Mouse (Mus musculus): ENCODE measurements around the gene Tbx6. TPM values are rescaled to one million over a fixed set of nuclear protein-coding genes. Genes with fewer than 3 reads are reported as not detected.

The Tbx6 gene
- polyA plus RNA-seq, 1 experiment = 0.01 TPM

DNA sequence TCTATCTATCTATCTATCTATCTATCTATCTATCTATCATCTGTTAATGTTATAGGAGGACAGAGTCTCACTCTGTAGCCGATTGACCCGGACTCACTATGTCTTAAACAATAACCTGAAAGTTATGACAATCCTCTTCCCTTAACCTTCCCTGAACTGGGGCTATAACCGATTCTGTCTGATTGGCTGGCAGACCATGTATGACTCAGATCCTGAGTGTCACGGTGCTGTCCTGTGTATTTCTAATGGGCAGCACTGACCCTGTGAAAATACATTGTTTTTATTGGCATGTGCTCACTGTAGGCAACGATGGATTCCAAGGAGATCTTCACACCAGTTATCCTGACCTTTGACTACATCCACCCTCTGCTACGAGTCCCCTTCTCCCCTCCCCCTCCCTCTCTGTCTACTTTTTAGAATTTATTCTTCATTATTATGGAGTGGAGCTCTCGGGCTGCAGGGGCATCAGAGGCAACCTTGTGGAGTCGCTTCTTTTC is 34.5 kb downstream of the Tbx6 start:
- H3K36me3 ChIP-seq (ENCODE audit: control insufficient read depth, insufficient read depth) = no peaks in the 10 kb centered on the region
- H3K27me3 ChIP-seq (ENCODE audit: control insufficient read depth, insufficient read depth, insufficient read length) = no peaks in the 10 kb centered on the region
- no peaks in the 10 kb centered on the region for H3K79me3 ChIP-seq (ENCODE audit: low read depth)
- no peak overlapping the region for H3K4me3 ChIP-seq (ENCODE audit: insufficient read depth, poor library complexity, severe bottlenecking)
- no peak overlapping the region for H3ac ChIP-seq (ENCODE audit: control insufficient read depth, insufficient read length, low read depth)
- TF ChIP-seq USF1 (IDR thresholded peaks at IDR 0.05; ENCODE audit: low read depth) = no peak
- TF ChIP-seq CEBPB (IDR thresholded peaks at IDR 0.05; ENCODE audit: low read depth) = no peak
- no peak for TF ChIP-seq MYOG (IDR thresholded peaks at IDR 0.05; ENCODE audit: control insufficient read depth, extremely low read depth, insufficient read length)
- TF ChIP-seq FOSL1 (IDR thresholded peaks at IDR 0.05; ENCODE audit: insufficient read depth, low read length, poor library complexity, severe bottlenecking) = no peak
- TF ChIP-seq MAX (IDR thresholded peaks at IDR 0.05) = no peak
- TF ChIP-seq CTCF (IDR thresholded peaks at IDR 0.05; ENCODE audit: control insufficient read depth, insufficient read depth, insufficient read length) = no peak
- no peak for TF ChIP-seq MYOD1 (IDR thresholded peaks at IDR 0.05; ENCODE audit: control insufficient read depth, insufficient read length, low read depth)
- H3K79me2 ChIP-seq (ENCODE audit: control insufficient read depth, insufficient read depth) = no peaks in the 10 kb centered on the region

DNA sequence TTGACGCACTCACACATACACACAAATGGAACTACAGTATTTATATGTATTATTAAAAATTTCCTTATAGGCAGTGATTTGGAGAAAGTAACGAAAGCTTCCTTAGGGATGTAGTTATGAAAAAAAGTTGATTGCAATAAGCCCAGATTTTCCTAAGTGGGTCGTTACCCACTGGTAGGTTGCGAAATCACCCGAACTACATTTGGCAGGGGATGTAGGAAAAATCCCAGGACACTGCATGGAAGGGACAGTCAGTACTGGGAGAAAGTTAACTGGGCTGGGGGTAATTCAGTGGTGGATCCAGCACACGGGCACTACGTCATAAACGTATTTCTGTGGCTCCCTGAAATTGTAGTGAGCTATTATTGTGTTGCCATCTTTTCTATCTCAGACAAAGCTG is 35.2 kb downstream of the Tbx6 start:
- peak; percentile 66 for TF ChIP-seq CEBPB (IDR thresholded peaks at IDR 0.05; ENCODE audit: low read depth)
- no peak for TF ChIP-seq CTCF (IDR thresholded peaks at IDR 0.05; ENCODE audit: control insufficient read depth, insufficient read depth, insufficient read length)
- H3ac ChIP-seq (ENCODE audit: control insufficient read depth, insufficient read length, low read depth) = no peak overlapping the region
- H3K4me3 ChIP-seq (ENCODE audit: insufficient read depth, poor library complexity, severe bottlenecking) = no peak overlapping the region

GRCm38 (mm10) chr7:126817595-126817994 is 36.3 kb downstream of the Tbx6 start:
- Histone ChIP-seq H3K79me2 (ENCODE audit: control insufficient read depth, insufficient read depth) (no peaks in the 10 kb centered on the region), H3K4me3 (ENCODE audit: insufficient read depth, poor library complexity, severe bottlenecking) (no peak overlapping the region), H3K79me3 (ENCODE audit: low read depth) (no peaks in the 10 kb centered on the region), H3K27me3 (ENCODE audit: control insufficient read depth, insufficient read depth, insufficient read length) (peaks cover 4% of the 10 kb centered on the region), H3ac (ENCODE audit: control insufficient read depth, insufficient read length, low read depth) (no peak overlapping the region), H3K36me3 (ENCODE audit: control insufficient read depth, insufficient read depth) (no peaks in the 10 kb centered on the region)
- TF ChIP-seq CTCF (IDR thresholded peaks at IDR 0.05; ENCODE audit: control insufficient read depth, insufficient read depth, insufficient read length) (no peak), MYOG (IDR thresholded peaks at IDR 0.05; ENCODE audit: control insufficient read depth, extremely low read depth, insufficient read length) (no peak), MYOD1 (IDR thresholded peaks at IDR 0.05; ENCODE audit: control insufficient read depth, insufficient read length, low read depth) (no peak), USF1 (IDR thresholded peaks at IDR 0.05; ENCODE audit: low read depth) (no peak), CEBPB (IDR thresholded peaks at IDR 0.05; ENCODE audit: low read depth) (no peak), FOSL1 (IDR thresholded peaks at IDR 0.05; ENCODE audit: insufficient read depth, low read length, poor library complexity, severe bottlenecking) (no peak), MAX (IDR thresholded peaks at IDR 0.05) (no peak)

More for the DNA sequence above, 35.2 kb downstream of the Tbx6 start:
- Histone ChIP-seq H3K27me3 (ENCODE audit: control insufficient read depth, insufficient read depth, insufficient read length) (no peaks in the 10 kb centered on the region), H3K79me2 (ENCODE audit: control insufficient read depth, insufficient read depth) (no peaks in the 10 kb centered on the region), H3K36me3 (ENCODE audit: control insufficient read depth, insufficient read depth) (no peaks in the 10 kb centered on the region), H3K79me3 (ENCODE audit: low read depth) (no peaks in the 10 kb centered on the region)

- peaks cover 15% of the 10 kb centered on the region for H3K27me3 ChIP-seq (ENCODE audit: control insufficient read depth, insufficient read depth, insufficient read length)
- no peaks in the 10 kb centered on the region for H3K79me3 ChIP-seq (ENCODE audit: low read depth)
- no peaks in the 10 kb centered on the region for H3K79me2 ChIP-seq (ENCODE audit: control insufficient read depth, insufficient read depth)
- H3K36me3 ChIP-seq (ENCODE audit: control insufficient read depth, insufficient read depth) = no peaks in the 10 kb centered on the region
- no peak overlapping the region for H3ac ChIP-seq (ENCODE audit: control insufficient read depth, insufficient read length, low read depth)
- H3K4me3 ChIP-seq (ENCODE audit: insufficient read depth, poor library complexity, severe bottlenecking) = no peak overlapping the region
- no peak for TF ChIP-seq MAX (IDR thresholded peaks at IDR 0.05)
- no peak for TF ChIP-seq FOSL1 (IDR thresholded peaks at IDR 0.05; ENCODE audit: insufficient read depth, low read length, poor library complexity, severe bottlenecking)
- TF ChIP-seq MYOG (IDR thresholded peaks at IDR 0.05; ENCODE audit: control insufficient read depth, extremely low read depth, insufficient read length) = no peak
- no peak for TF ChIP-seq USF1 (IDR thresholded peaks at IDR 0.05; ENCODE audit: low read depth)
- TF ChIP-seq CEBPB (IDR thresholded peaks at IDR 0.05; ENCODE audit: low read depth) = no peak
- TF ChIP-seq CTCF (IDR thresholded peaks at IDR 0.05; ENCODE audit: control insufficient read depth, insufficient read depth, insufficient read length) = no peak
- TF ChIP-seq MYOD1 (IDR thresholded peaks at IDR 0.05; ENCODE audit: control insufficient read depth, insufficient read length, low read depth) = no peak
These were observed 37.5 kb downstream of the Tbx6 start for GRCm38 (mm10) chr7:126818818-126819217.

DNA sequence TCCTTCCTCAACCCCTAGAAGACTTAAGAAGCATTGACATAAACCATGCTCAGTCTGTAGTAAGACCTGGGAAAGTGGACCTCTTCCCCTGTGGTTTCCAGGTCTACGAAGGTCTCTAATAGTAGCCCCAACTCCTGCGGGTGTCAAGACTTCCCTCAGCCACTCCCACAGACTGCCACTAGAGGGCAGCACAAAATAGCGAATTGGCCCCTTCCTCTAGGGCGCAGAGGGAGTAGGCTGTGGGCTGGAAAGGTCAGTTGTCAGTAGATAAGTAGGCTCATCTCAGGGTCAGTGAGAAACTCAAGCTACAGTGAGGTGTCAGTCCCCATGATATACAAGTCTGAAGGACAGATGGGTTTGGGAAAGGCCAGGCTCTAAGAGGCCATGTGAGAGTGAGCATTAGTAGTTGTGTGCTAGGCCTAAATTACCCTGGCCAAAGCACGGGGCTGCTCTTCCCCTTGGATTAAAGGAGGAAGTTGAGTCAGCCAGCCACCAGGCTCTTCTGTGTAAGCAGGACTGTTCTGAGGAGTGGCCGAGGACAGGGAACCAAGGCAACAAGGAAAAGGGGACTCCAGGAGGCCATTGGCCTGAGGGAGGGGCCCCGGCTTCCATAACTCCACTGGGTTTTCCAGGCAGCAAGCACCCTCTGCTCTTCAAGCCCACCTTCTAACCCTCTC is 40.7 kb downstream of the Tbx6 start:
- TF ChIP-seq FOSL1 (IDR thresholded peaks at IDR 0.05; ENCODE audit: insufficient read depth, low read length, poor library complexity, severe bottlenecking) (no peak), CEBPB (IDR thresholded peaks at IDR 0.05; ENCODE audit: low read depth) (no peak), CTCF (IDR thresholded peaks at IDR 0.05; ENCODE audit: control insufficient read depth, insufficient read depth, insufficient read length) (peak; percentile 86), USF1 (IDR thresholded peaks at IDR 0.05; ENCODE audit: low read depth) (no peak)
- Histone ChIP-seq H3K79me2 (ENCODE audit: control insufficient read depth, insufficient read depth) (no peaks in the 10 kb centered on the region), H3K79me3 (ENCODE audit: low read depth) (no peaks in the 10 kb centered on the region), H3K4me3 (ENCODE audit: insufficient read depth, poor library complexity, severe bottlenecking) (no peak overlapping the region), H3K27me3 (ENCODE audit: control insufficient read depth, insufficient read depth, insufficient read length) (peaks cover 37% of the 10 kb centered on the region), H3K36me3 (ENCODE audit: control insufficient read depth, insufficient read depth) (no peaks in the 10 kb centered on the region), H3ac (ENCODE audit: control insufficient read depth, insufficient read length, low read depth) (no peak overlapping the region)

GRCm38 (mm10) chr7:126822741-126823140 is 41.5 kb downstream of the Tbx6 start:
- H3ac ChIP-seq (ENCODE audit: control insufficient read depth, insufficient read length, low read depth) = no peak overlapping the region
- TF ChIP-seq USF1 (IDR thresholded peaks at IDR 0.05; ENCODE audit: low read depth) (no peak), CTCF (IDR thresholded peaks at IDR 0.05; ENCODE audit: control insufficient read depth, insufficient read depth, insufficient read length) (no peak), CEBPB (IDR thresholded peaks at IDR 0.05; ENCODE audit: low read depth) (no peak), MAX (IDR thresholded peaks at IDR 0.05) (no peak), MYOD1 (IDR thresholded peaks at IDR 0.05; ENCODE audit: control insufficient read depth, insufficient read length, low read depth) (no peak), FOSL1 (IDR thresholded peaks at IDR 0.05; ENCODE audit: insufficient read depth, low read length, poor library complexity, severe bottlenecking) (no peak), MYOG (IDR thresholded peaks at IDR 0.05; ENCODE audit: control insufficient read depth, extremely low read depth, insufficient read length) (no peak)
- H3K36me3 ChIP-seq (ENCODE audit: control insufficient read depth, insufficient read depth) = no peaks in the 10 kb centered on the region
- H3K4me3 ChIP-seq (ENCODE audit: insufficient read depth, poor library complexity, severe bottlenecking) = no peak overlapping the region
- H3K79me3 ChIP-seq (ENCODE audit: low read depth) = no peaks in the 10 kb centered on the region
- H3K27me3 ChIP-seq (ENCODE audit: control insufficient read depth, insufficient read depth, insufficient read length) = peaks cover 45% of the 10 kb centered on the region
- no peaks in the 10 kb centered on the region for H3K79me2 ChIP-seq (ENCODE audit: control insufficient read depth, insufficient read depth)
